Mouse (Mus musculus) gastrocnemius, postnatal 10 days (tissue): ENCODE measurements around the gene Fbln2. TPM values are rescaled to one million over a fixed set of nuclear protein-coding genes. Genes with fewer than 3 reads are reported as not detected.

Experiments
- DNase-seq: peaks from one replicate; pipeline ENCODE4 v3.0.0; 2021; ENCODE audit warnings: mixed read lengths
- total RNA-seq, 2 experiments: library from RNA; stranded (reverse); gene quantifications; 2 replicates each; pipeline ENCODE4 v1.2.3; 2021

The Fbln2 gene
- total RNA-seq, 2 experiments from 2014 or later: 63.3 to 73.2 TPM

DNA sequence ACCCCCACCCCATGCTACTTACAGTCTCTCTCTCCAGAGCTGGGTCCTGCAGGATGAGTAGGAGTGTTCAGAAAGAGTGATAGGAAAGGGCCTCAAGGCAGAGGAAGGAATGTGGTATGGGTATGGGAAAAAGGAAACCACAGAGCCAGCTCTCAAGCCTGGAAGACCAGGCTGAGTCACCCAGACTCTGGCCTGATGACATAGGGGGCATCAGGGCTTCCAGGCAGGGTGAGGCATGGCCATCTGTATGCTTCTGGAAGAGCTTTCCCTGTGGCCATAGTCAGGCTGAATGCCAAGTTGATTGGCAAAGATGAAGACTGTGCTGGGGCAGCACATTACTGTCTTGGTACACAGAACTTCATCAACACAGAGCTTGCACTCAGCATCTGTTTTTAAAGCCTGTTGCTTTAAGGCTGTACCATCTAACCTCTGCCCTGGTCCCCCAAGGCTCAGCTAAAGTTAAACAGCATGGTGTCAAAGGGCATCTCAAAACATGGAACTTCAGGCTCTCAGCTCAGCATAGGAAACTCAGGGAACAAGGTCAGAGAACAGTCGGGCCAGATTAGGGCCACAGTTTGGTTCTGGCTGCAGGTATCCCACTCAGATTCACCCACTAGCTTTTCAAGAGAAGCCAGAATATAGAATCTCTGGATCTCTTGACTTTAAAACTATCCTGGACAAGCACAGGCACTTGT is 19.3 kb upstream of the Fbln2 start:
- DNase-seq: no peak

DNA sequence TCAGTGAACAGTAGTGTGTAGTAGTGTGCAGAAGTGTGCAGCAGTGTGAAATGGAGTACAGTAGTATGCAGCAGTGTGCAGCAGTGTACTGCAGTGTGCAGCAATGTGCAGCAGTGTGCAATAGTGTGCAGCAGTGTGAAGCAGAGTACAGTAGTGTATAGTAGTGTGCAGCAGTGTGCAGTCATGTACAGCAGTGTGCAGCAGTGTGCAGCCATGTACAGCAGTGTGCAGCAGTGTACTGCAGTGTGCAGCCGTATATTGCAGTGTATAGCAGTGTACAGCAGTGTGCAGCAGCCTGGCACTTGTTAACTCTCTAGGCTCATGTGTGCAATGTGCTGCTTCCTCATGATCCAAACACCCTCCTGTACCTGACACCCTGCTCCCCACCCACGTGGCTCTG is 13.8 kb upstream of the Fbln2 start:
- no peak for DNase-seq

DNA sequence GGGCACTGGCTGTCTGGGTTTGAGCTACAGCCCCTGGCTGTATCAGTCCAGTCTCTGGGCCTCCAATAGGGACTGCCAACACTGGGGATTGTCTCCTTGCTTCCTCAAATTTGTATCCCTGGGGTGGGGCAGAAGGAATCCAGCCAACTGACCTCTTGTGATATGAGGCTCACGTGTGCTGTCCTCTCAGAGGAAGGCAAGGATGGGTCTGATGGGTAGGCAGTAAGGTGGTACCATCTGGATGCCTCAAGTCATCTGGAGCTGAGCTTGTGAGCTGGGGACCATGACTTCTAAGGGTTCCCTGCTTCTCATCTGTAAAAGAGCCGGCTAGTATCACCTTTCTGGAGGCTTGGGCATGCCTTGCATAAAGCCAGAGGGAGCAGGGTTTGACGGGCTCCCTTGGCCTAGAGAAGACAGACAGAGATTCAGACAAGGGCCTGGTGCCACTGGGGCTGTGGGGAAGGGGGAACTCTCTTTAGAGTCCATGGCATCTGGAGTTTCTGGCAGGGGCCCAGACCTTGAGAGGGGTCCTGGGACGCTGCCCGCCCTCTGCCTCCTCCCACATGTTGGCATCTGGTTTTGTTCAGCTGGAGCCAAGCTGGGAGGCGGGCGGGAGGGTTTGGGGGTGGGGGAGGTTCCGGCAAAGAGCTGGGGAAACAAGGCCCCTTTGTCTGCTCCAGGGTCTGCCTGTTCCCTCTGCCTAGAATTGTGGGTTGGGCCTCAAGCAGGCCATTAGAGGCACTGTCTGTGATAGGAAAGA is 11.6 kb upstream of the Fbln2 start:
- no peak for DNase-seq

DNA sequence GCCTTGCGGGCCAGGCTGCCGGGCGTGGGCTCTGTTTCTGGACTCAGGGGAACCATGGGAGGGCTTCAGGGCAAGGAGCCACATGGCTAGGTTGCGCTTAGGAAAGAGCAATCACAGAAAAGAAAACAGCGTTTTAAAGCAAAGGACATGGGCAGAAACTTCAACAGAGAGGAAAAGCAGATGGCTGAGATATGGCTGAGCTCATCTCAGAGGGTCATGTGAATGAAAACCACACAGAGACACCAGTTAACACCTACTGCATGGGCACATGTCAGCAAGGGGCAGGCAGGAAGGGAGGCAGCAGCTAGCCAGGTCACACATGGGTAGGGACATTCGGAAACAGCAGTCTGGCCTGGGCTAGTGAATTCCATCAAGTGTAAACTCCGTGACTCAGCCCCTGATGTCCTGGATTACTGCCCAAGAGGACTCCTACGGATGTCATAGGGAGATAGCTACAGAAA is 10.3 kb upstream of the Fbln2 start:
- DNase-seq: peak; percentile 51

DNA sequence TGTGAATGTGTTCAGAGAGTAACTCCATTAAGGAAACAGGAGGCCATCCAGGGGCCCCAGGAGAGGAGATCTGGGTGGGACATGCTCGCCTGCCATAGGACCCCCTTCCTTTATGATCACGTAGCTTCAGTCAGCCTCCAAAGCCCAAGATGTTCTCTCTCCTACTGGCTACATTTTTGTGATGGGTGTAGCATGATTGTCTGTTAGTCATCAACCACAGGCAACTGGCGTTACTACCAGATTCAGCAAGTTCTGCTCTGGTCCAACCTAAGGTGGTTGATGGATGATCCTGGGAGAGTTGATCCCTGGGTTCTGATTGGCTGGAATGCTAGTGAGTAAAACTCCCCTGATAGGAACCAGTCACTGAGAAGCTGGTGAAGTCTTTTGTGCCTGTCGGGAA is 9.7 kb upstream of the Fbln2 start:
- DNase-seq: no peak

DNA sequence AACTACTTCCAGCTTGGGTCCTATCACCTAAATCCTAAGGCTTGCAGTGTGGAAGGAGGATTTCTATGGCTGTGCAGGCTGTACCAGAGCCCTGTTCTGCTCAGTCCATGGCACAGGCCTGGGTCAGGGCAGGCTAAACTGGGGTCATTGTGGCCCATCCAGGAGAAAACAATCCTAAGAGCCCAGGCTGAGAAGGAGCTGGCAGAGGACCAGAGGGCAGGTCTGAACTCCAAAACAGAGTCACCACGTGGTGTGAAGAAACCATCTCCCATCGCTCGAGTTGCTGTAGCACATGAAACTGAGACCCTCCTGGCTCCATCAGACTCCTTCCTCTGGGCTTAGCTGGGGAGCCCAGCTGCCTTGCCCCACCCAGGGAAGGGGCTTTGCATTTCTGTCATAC is 6.9 kb upstream of the Fbln2 start:
- no peak for DNase-seq

DNA sequence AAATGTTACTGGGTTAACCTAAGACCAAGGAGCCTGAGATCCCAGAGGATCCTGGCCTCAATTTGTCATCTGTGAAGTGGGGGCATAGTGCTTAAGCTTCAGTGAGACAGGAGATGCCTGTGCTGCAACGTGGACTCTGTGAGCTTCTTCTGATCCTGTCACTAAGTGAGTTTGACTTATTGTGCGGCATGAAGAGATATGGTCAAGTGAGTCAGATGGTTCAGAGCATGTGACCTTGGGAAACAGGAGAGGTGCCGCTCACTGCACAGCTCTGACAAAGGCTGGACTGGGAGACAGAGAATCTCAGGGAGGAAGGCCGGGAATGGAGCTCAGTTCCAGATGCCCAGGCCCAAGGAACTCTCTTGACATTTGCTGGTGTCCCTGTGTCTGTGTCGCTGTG is 6.5 kb upstream of the Fbln2 start:
- DNase-seq: no peak

DNA sequence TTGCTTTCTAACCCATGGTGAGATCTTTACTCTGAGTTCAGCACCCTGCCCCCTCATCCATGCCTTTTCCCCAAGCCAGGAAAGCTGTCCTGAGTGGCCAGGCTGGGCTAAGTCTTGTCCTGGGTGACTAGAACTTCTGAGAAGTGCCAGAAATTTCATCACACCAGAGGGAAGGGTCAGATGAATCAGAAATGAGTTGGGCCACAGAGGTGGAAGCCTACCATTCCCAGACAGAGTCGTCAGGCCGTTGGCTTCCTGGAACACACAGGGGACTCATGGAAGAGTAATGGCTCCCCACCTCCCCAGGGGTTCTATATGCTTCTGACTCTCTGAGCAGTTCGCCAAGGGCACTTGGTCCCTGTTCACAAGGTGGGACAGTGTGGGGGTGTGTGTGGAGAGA is 4.8 kb upstream of the Fbln2 start:
- DNase-seq: no peak

DNA sequence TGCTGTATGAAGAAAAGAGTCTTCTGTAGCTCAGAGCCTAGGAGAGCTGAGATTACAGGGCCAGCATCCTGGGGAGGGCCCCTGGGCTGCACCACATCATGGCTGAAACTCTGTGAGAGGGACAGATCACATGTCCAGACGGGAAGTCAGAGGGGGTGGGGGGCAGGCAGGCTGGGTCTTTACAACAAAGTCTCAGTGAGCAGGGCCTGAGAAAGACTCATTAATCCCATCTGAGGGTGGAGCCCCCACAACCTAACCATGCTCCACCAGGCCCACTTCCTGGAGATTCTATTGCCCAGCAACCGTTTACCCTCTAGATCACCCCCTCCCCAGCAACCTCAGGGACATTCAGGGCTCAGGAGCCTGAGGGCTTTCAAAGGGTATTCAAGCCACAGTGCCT is 2.5 kb upstream of the Fbln2 start:
- DNase-seq: no peak

DNA sequence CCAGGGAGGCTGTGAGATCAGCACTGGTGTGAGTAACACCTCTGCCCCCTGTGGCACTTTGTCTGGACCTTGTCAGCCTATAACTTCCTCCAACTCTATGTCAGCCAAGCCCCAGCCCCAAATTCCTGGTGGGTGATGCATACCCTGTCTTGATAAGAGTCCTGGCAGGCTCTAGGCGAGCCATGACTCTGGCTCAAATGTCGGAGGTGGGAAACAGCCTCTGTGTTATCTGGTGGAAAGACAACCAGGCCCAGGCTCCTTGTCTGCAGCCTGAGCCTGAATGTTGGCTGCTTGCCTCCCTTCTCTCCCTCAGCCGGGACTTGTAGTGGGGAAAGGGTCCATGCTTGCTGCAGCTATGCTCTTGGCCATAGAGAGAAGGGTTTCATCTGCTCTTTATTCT is 1.4 kb upstream of the Fbln2 start:
- DNase-seq: no peak

DNA sequence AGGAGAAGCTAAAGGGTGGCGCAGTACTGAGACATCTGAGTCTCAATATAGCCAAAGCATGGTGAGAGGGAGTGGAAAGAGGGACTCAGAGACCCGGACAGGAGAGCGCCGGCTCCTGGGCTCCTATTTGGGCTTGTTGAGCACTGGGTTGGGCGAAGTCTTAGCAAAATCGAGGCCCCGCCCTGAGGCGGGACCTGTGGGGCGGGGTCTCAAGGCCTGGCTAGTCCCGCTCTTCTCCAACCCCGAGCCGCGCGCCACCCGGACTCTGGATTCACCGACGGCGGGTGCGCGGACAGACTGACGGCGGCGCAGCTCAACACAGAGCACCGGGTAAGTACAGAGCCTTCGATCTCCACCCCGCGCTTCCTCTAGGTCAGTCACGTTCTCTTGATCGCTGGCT is 316 bp downstream of the Fbln2 start:
- DNase-seq: peak; percentile 77

DNA sequence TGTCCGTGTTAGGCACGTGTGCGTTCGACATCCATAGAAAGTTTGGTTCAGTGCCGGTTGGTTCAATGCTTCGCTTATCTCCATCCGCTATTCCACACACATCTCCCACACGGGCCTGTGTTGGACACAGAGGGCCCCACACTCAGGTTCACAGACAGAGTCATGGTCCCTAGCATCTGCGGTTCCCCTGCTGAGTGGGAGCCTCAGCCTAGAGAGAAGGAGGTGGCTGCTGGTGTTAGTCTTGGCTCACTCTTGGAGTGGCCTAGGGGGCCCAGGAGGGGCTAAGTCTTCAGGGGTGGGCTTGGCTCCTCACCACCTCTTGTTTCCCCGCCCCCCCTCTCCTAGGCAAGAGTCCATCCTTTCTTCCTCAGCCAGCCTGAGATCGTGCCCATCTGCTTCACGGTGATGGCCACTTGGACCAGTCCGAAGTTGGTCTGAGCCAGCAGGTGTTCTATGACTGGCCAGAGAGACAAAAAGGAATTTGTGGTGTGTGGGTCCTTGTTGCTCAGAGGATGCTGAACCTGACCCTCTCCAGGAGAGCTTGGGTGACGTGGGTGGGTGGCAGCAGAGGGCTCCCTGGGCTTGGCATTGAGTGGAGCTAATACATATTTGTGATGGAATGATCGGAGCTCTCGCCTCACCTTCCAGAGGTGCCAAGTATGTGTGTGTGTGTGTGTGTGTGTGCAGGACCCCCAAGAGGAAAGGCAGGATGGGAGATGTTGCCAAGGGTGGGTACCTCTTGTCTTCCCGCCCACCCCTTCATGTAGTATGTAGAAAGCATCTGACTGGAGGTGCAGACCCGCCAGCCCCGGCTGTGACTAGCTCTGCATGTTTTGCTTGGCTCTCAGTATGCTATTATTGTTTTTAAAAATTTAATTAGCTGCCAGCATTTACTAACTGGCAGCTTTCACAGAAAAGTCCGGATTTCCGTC is 1.3 kb downstream of the Fbln2 start:
- DNase-seq: no peak

DNA sequence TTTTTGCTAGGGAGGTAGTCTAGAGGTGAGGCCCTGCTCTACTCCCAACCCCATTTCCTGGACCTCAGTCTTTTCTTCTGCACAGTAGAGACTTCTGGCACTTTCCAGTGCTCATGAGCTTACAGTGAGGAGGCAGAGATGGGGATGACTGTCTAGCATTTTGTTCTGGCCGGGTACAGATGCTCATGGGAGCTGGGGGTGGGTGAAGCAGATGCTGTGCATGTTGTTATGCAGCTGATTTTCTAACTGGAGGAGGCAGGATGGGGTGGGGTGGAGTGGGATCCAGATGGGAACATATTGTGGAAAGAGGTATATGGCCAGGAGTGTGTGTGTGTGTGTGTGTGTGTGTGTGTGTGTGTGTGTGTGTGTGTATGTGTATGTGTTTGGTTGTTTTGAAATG is 3.2 kb downstream of the Fbln2 start:
- no peak for DNase-seq

DNA sequence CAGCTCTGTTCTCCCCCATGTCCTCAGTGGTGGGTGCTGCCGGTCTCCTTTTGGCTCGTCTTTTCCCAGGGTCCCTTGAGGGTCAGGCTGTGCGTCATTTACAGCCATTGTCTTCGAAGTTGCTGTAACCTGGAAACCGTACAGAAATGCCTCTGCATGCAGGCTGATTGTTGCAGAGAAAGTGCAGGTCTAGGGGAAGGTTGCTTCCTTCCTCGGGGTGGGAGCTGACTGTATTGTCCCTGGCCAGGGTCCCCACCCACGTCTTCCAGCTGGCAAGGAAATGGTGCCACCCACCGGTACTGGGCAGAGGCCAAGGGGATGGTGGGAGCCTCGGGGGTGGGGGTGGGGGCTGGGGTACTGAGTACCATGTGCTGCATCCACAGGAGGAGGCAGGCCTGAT is 6.2 kb downstream of the Fbln2 start:
- no peak for DNase-seq

DNA sequence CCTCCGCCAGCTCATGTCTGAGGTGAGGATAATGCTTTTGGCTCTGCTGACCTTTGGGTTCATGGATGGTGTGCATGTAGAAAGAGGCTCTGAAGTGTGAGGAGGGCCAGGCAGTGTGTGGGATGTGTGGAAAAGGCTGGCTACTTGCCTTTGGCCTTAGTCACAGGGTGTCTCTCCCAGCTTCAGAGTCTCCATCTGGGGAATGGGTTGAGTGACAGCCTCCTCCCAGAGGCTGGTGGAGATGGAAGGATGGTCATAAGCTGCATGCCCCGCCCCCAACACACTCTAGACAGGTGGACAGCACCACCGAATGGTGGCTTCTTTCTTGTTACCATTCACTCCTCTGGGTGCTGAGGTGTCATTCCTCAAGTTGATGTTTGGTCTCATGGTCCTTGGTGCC is 6.6 kb downstream of the Fbln2 start:
- no peak for DNase-seq

DNA sequence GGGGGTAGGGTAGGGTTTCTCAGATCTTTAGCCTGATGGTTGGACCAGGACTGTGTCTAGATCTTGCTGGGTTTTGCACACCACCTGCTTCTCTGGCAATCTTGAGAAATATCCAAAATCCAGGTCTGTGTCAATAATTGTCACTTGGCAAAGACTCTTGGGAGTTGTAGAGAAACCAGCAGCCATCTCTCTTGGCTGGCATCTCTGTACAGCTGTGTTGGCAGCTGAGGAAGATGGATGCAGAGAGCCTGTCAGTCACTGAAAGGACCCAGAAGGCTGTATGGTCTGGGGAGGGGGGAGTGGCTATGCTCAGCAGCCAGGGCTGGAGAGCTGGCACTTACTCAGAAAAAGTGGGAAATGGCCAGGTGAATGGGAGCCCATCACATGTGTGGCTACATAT is 7.8 kb downstream of the Fbln2 start:
- DNase-seq: no peak

DNA sequence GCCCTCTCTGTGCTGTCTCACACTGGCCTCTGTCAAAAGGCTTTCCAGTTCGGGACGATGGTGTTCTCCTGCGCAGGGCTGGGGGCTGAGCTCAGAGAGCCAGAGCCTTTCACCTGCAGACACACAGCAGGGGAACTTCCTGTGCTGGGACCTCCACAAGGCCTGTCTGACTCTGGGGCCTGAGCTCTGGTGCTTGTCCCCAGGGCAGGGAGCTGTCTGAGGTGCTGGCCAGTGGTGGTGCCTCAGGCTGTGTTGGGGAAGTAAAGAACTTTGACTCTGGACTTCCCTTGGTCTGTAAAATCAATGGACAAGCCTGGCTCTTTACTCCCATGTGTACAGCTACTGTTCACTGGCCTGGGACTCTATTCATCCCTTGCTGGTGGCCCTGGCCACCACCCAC is 8.8 kb downstream of the Fbln2 start:
- DNase-seq: peak; percentile 35

DNA sequence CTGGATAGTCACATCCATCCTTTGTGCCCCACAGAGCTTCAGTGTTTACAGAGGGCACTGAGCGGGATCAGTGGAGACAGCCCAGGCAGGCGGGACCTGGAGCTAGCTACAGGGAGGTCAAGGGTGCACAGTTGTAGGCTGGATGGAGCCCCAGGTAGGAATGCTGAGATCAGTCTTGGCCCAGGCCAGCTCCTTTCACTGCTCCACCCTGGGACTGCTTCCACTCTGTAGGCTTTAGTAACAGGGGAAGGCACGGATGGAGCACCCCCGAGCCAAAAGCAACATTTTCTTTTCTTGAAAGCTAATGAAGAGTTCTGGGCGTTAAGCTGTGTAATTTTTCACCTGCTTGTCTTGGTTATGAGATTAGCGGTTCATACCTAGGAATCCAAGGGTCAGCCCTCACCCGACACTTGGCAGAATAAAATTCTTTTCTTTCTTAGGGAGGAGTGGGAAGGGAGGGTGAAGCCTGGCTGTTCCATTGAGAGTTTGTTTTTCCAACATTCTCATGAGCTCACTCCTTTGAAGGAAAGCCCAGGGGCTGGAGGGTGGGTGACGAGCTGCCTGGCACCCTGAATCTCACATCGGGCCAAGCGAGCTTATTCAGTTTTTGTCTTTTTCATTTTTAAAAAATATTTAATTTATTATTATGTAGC is 10.6 kb downstream of the Fbln2 start:
- DNase-seq: no peak

DNA sequence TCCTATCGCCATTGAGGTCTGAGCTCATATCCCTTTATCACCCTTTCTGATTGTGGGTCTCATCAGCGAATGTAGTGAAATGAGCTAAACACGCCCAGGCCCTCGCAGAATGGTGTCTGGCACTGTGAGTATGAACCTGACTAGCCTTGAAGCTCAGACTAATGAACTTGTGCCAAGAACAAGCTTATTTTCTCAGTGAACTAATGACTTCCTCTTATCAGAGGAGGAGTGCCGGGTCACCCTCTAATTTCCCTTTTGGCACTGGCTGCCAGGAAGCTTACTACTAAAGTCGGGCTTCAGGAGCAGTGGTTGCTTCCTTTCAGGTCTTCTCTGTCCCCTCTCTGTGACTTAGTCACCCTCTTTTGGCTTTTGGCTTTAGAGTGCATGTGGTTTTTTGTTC is 12.7 kb downstream of the Fbln2 start:
- DNase-seq: no peak

DNA sequence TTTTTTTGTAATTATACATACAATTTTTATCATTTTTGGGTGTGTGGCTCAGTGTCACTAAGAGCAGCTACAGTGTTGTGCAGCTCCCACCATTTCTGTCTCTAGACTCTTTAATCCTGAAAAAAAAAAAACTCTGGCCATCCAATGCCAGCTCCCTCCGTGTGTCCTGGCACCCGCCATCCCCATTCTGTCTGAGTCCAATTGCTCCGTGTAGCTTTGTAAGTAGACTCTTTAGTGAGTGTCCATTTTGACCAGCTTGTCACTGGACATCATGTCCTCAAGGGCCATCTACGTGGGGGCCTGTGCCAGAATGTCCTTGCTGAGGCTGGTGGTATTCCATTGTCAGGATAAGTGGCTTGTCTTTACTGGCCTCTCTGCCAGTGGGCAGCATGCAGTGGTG is 13.1 kb downstream of the Fbln2 start:
- no peak for DNase-seq

DNA sequence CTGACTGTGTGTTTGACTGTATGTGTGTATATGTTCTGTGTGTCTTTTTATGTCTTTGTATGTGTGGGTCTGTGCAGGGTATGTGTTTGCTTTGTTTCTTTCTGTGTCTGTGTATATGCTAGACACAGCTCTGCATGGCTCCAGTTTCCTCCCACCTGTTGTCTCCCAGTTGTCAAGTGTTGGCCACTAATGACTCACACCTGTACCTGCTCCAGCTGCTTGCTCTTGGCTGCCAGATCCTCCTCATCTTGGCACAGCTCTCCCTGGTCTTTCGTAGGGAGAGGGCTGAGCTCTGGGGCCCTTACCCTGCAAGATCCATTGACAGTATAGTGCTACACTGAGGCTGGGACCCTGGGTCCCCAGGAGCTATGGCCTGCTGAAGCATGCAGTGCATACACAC is 13.8 kb downstream of the Fbln2 start:
- no peak for DNase-seq

DNA sequence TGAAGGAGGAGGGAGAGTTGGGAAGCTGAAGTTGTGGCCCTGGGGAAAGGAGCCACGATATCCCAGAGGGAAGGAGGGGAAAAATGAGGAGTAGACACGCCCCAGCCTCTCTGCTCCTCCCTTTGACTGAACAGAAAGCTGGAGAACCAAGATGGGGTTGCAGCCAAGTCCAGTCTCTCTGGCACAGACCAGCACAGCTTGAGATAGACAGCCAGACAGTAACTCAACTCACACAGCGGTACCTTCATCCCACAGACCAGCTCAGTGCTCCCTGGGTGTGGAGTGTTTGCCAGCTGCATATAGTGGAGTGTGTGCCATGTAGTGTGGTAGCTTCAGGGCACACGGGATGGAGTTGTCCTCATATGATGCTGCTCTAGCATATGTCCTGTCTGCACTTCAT is 16.7 kb downstream of the Fbln2 start:
- no peak for DNase-seq

DNA sequence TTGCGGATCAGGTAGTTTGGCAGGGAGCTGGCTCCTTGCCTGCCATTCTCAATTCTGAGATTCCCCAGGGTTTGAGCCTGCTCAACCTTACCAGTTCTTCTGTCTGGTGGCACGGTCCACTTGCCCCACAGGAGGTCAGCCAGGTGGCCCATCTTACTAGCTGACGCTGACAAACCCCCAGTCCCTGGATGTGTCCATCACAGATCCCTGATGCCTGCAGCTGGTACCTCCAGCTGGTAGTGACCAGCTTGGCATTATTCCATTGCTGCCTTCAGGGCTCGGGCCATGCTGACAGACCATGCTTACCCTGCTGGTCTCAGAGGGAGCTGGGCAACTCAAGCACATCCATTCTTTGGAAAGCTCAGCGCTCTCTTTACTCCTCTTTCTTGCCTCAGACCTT is 18.7 kb downstream of the Fbln2 start:
- no peak for DNase-seq
